Mouse (Mus musculus) olfactory bulb, adult 2 months (tissue): ENCODE measurements around the gene Gm5891. TPM values are rescaled to one million over a fixed set of nuclear protein-coding genes. Genes with fewer than 3 reads are reported as not detected.
"Not testable (repeated sequence)": the region's sequence is repeated elsewhere in the genome, so short reads cannot be mapped to it uniquely, and the experiment has no call there.

Experiments used
- H3K27ac ChIP-seq: fragments of 200-500 bp; 2 replicates; pipeline ENCODE4 v1.5.1; 2012; ENCODE audit warnings: low read depth, low read length; ENCODE audit not compliant: insufficient read depth
- H3K4me1 ChIP-seq: fragments of 200-500 bp; 2 replicates; pipeline ENCODE4 v1.6.1; 2012; ENCODE audit warnings: low read length; ENCODE audit not compliant: control insufficient read depth, insufficient read depth
- H3K4me3 ChIP-seq: fragments of 200-500 bp; 2 replicates; pipeline ENCODE4 v1.5.1; 2012; ENCODE audit warnings: mild to moderate bottlenecking, low read depth, low read length, moderate library complexity; ENCODE audit not compliant: insufficient read depth
- WGBS: fragments of 180-500 bp; shearing (Covaris S2); methylation state at CpG from one replicate; pipeline ENCODE4 v1.1.7; 2018; 5-methylcytosine and 5-hydroxymethylcytosine counted together
- polyA plus RNA-seq: library from polyadenylated mRNA; stranded (reverse); fragments of >200 nt; gene quantifications from 2 replicates; pipeline ENCODE4 v1.2.4, GENCODE M21; 2012; ENCODE audit warnings: low replicate concordance; ENCODE audit not compliant: missing spikeins, insufficient read depth, insufficient read length

The Gm5891 gene
- not detected in 2 replicates for polyA plus RNA-seq

- not testable (repeated sequence) for H3K4me1 ChIP-seq, H3K27ac ChIP-seq, H3K4me3 ChIP-seq
- no CpG with 5 or more reads among the region's 1 CpGs for WGBS
Measured at GRCm38 (mm10) chr7:21921191-21921590, at the start of gene Gm5891. Gm5891 (minus strand) TSS chr7:21921291.

Other genes with a start within 250 kb of the Gm5891 start
- gene Gm4175, start 159.8 kb downstream of the Gm5891 start, polyA plus RNA-seq: not detected in 2 replicates
- gene Gm4177, start 124.6 kb downstream of the Gm5891 start, polyA plus RNA-seq: not detected in 2 replicates
- not detected in 2 replicates for gene Vmn1r135, start 88.9 kb downstream of the Gm5891 start, polyA plus RNA-seq
- not detected in 2 replicates for gene Gm5725, start 77.0 kb downstream of the Gm5891 start, polyA plus RNA-seq
- gene Vmn1r137, start 73.3 kb upstream of the Gm5891 start, polyA plus RNA-seq: not detected in 2 replicates
- not detected in 2 replicates for gene Vmn1r138, start 107.6 kb upstream of the Gm5891 start, polyA plus RNA-seq
- not detected in 2 replicates for gene Gm6176, start 135.0 kb upstream of the Gm5891 start, polyA plus RNA-seq
- gene Vmn1r139, start 147.8 kb upstream of the Gm5891 start, polyA plus RNA-seq: not detected in 2 replicates
- not detected in 2 replicates for gene Gm16451, start 197.0 kb upstream of the Gm5891 start, polyA plus RNA-seq
- gene Gm10666, start 213.4 kb upstream of the Gm5891 start, polyA plus RNA-seq: not detected in 2 replicates
- not detected in 2 replicates for gene Vmn1r142, start 242.7 kb upstream of the Gm5891 start, polyA plus RNA-seq